Mouse (Mus musculus): Measurements from ENCODE around the gene Tmem184b.
A peak's percentile ranks its signal among the peaks of the same experiment; 100 is the strongest.

Gene Tmem184b

GRCm38 (mm10) chr15:79399231-79400052, 3.9 kb downstream of the Tmem184b start:
- no peak for DNase-seq (ENCODE audit: low spot score in 2 of 2)

- DNase-seq (ENCODE audit: low spot score in 2 of 2): peak; percentile 43 to 58
These were observed 6.6 kb downstream of the Tmem184b start for GRCm38 (mm10) chr15:79396736-79397135.

- DNase-seq (ENCODE audit: low spot score in 2 of 2): no peak
These were observed 8.1 kb downstream of the Tmem184b start for GRCm38 (mm10) chr15:79395281-79395680.

DNA sequence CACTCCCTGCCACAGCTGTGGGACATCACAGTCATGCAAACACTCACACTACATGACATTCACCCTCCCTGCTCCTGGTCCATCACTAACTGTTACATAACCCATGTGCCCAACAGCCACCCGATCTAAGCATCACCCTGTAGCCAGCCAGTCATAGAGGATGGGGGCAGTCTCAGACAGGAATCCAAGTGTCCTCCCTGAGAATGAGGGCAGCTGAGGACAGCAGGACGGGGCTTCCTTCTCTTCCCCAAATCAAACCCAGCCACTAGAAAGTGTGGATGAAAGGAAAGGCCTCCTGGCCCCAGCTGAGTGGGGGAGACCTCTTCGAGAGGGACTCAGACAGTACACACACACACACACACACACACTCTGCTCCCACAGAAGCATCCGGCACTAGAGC, 8.5 kb downstream of the Tmem184b start:
- no peak for DNase-seq (ENCODE audit: low spot score in 2 of 2)

DNA sequence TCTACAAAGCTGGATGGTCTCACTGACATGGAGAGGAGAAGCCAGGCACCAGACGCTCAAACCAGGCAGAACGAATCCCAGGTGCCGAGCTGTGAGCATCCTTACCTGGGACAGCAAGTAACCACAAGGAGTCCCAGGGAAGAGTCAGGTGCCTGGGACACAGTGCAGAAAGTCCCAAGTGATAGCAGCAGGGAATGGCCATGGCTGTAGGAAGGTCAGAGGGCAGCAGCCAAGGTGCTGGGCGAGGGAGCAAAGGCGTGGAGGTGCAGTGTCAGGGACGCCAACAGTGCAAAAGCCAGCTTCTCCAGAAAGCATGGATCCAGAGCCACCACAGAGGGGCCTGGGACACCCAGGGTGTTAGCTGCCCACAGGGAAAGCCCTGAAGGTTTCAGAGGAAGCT, 10.3 kb downstream of the Tmem184b start:
- DNase-seq (ENCODE audit: low spot score in 2 of 2): no peak

DNA sequence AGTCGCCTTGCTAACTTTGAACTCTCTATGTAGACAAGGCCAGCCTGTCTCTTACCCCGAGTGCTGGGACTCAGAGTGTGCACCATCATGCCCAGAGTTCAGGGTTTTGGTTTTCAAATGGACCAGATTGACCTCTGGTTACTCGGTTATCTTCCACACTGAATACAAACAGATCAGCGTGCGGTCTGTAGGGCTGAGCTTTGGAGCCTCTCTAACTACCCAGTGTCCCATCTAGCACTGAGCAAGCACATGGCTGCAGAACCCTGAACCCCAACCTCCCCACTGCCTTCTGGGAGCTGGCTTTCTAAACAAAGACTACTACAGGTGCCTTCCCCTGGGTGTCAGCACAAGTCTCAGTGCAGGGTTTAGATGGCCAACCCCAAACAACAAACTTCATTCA, 10.8 kb downstream of the Tmem184b start:
- no peak for DNase-seq (ENCODE audit: low spot score in 2 of 2)

DNA sequence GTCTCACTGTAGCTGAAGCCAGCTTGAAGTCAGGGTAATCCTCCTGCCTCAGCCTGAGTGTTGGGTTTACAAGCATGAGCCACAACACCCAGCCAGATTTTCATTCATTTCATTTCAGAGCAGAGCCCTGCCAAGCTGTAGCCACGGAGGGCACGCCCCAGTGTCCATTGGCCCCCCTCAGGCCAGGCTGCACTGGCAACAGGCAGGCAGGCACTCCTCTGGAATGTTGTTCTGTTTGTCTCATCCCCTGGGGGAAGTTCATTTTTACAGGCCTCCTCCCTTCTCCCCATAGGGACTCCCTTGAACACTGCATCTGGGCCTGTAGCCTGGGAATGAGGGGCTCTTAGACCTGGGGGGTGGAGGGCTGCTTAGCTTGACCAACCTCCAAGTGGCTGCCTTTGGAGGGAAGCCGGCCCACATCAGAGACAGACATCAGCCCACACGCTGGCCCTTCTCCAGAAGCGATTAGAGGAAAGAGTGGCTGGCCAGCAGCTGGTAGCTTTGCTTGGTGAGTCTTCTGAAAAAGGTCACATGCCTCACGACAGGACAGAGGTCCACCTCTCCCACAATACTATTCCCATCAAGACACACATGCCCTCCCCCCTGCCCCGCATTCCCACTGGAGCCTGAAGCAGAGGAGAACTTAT, 11.8 kb downstream of the Tmem184b start:
- no peak for DNase-seq (ENCODE audit: low spot score in 2 of 2)

GRCm38 (mm10) chr15:79390434-79390833, 12.9 kb downstream of the Tmem184b start:
- no peak for DNase-seq (ENCODE audit: low spot score in 2 of 2)

- no peak for DNase-seq (ENCODE audit: low spot score in 2 of 2)
These were observed 15.2 kb downstream of the Tmem184b start for GRCm38 (mm10) chr15:79388171-79388570.

DNA sequence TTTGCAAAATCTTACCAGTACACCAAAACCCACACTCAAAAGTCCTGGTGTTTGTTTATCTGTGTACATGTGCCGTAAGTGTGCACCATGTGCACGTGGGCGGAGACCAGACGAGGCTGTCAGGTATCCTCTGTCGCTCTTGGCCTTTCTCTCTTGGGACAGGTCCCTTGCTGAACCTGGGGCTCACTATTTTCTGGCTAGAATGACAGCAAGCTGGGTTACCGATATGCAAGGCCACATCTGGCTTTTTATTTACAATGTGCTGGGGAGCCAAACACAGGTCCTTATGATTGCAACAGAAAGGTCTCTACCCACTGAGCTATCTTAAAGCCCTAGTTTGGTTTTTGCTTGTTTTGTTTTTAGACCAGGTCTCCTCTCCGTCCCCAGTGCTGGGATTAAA, 15.8 kb downstream of the Tmem184b start:
- no peak for DNase-seq (ENCODE audit: low spot score in 2 of 2)

- DNase-seq (ENCODE audit: low spot score in 2 of 2): no peak
These were observed 16.3 kb downstream of the Tmem184b start for GRCm38 (mm10) chr15:79387081-79387480.

- peak; percentile 60 to 79 for DNase-seq (ENCODE audit: low spot score in 2 of 2)
These were observed 21.7 kb downstream of the Tmem184b start for GRCm38 (mm10) chr15:79381644-79382043.

DNA sequence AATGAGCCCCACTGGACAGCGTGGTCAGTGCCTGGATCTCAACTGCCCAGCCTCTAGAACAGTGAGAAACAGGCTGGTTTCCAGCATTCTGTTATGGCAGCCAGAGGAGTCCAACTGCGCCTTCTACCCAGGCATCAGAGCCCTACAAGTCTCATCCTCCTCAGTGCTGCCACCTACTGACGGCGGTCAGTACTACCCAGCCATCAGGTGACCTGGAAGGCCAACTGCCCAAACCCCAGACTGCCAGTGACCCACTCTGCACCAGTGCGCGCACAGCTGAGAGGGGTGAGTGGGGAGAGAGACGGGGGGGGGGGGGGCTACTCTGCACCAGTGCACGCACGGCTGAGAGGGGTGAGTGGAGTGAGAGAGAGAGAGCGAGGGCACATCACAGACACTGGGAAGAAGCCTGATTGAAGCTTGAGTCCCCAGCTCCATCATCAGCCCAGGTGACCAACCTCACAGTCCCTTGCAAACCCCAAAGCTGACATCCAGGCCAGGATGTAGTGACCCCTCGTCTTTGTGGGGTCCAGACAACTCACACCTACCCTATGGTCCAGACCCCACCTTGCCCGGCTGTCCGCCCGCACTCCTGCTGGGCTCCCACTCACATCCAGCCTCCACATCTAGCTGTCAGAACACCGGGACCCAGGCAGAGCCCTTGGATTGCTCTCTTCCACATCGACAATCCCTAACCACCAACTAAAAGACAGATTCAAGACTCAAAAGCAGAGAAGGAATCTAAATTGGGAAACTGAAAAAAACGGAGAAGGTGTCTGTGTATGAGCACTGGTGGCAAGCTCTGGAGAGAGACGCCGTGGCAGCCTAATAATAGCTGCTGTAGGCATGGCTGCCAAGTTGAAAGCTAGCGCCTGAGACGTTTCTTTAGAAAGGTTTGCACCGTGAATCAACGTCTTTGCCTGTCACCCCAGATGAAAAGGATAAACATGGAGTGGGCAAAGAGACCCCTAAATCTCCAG, 22.6 kb downstream of the Tmem184b start:
- DNase-seq (ENCODE audit: low spot score in 2 of 2): peak; percentile 32 to 65

DNA sequence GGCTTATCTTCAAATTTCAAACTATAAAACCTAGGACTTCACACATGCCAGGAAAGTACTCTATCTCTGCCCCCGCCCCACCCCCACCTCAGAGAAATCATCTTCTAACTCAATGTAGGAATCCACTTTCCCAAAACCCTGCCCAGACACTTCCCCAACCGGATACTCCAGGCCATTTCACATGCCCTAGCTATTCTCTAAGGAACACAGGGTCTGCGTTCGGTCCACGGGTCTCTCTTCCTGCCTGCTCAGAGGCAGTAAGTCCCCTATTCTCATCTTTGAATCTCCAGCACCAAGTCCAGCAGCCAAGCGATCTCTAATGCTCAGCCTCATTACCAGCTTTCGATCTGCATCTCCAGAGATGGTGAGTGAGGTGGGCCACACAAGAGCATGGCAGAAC, 23.7 kb downstream of the Tmem184b start:
- no peak for DNase-seq (ENCODE audit: low spot score in 2 of 2)

GRCm38 (mm10) chr15:79378608-79379007, 24.8 kb downstream of the Tmem184b start:
- DNase-seq (ENCODE audit: low spot score in 2 of 2): no peak

DNA sequence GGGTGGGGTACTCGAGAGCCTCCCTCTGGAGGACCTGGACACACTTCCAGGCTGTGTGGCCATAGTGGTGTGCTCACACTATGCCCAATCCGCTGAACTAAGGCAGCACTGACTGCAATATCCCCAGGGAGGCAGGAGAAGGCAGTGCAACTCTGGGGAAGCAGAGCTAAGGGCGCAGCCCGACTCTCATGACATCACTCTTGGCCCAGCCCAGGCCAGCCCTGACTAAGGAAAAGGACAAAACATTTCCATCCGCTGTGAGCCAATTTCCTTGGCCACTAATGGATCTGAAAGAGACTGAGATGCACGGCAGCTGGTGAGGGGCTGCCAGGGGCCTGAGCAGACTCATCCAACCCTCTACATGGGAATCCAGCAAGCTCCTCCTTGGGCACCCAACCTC, 25.7 kb downstream of the Tmem184b start:
- DNase-seq (ENCODE audit: low spot score in 2 of 2): no peak

DNA sequence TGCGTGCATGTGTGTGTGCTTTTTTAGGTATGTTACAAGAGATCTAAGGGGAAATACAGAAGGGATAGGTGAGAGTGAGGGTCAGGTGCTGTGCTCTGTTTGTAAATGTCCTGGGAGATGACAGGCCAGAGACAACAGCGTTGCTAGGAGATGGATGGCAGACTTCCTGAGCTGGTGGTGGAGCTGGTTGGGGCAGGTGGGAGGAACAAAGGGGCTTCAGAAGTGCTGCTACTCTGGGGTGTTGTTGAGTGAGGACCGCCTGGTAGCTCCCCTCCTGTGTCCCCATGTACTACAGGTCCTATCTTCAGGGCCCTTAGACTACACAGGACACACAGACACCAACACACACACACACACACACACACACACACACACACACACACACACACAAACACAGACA, 28.6 kb downstream of the Tmem184b start:
- peak; percentile 66 to 71 for DNase-seq (ENCODE audit: low spot score in 2 of 2)

- no peak for DNase-seq (ENCODE audit: low spot score in 2 of 2)
These were observed 33.0 kb downstream of the Tmem184b start for GRCm38 (mm10) chr15:79370281-79370843.

DNA sequence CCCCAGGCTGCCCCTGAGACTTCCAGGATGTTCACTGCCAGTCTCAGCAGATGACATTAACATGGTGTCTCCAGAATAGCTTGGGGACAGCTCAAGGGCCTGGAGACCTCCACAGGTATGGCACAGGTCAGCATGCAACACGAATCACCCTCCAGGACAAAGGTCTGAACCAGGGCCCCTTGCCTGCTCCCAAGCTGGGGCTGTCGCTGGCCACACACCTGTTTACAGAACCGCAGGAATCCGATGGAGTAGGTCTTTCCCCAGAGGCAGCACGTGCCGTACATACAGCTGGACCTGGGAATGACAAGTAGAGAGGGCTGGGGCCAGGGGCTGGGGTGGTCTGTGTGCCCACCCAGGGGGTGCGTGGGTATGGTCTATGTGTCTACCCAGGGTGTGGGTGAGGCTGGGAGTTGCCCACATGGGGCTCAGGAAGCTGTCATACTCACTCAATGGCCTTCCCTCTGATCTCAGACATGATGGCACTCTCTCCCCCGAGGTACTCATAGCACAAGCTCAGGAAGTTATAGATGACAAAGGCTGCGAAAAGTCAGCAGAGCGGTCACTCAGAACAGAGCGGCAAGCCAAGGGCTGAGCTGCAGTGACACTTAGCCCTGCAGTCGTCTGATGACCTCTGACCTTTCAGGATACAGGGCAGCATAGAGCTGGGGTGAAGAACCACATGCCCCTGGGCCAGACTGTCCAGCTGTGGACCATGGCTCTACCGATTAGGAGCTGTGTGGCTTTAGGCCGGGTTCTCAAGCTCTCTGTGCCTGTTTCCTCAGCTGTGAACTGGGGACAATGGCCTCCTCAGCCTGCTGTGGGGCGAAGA, 33.7 kb downstream of the Tmem184b start:
- no peak for DNase-seq (ENCODE audit: low spot score in 2 of 2)

DNA sequence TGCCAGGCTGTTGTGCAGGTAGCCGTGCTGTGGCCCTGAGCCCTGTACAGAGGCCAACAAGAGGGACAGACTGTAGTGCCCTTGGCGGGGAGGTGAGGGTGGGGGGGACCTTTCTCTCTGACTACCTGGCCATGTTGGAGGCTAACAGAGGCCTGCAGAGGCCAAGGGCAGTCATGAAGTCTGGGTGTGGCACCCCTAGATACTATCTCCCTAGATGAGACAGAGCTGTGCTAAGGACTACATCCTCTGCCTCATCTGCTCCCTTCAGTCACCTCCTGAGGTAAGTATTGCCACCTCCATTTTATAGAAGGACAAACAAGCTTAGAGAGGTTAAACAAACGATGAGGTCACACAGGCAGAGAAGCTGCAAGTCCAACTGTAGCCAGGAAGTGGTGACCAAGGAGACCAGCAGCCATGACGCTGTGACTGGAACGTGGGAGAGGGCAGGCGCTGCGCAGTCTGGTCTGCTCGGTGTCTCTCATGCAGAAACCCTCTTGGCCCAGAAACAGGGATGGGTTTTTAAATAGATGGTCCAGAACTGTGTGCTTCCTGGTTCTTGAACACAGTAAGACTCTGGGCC, 34.4 kb downstream of the Tmem184b start:
- no peak for DNase-seq (ENCODE audit: low spot score in 2 of 2)

Measured in thymus, postnatal 10 days (tissue).